ENCODE assay signal across 9 mouse cellular contexts in the genomic region with DNA sequence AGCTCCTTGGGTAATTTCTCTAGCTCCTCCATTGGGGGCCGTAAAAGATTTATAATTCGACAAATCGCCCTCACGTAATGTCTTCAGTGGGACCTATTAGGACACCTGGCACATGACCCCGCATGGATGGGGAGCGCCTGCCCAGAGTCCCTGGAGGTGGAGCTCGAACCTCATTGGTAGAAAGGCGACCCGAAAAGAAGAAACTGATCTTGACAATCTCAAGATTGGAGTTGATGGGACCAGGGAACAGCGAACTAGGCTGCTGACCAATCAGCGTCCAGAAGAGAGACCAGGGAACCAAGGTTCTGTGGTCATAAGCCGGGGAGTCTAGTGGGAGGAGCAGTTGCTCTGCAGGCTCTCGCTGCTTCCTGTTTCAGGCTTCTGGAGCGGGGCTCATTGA.
DNase-seq lines count a peak whose midpoint lies in the region; ATAC-seq lines count a peak whose summit lies in the region.
"Had no signal": no experiment of that assay in that cellular context is flagged by ENCODE, and none has a peak within 500 bp of the region (broad histone marks: within the 10 kb centered on the region; RNA-seq: fewer than 3 reads in every experiment).

No protein-coding gene starts in this region.

- peak; percentile 1 to 4 for DNase-seq in heart, postnatal 10 days
- DNase-seq in heart, postnatal 36 days, result no peak
- DNase-seq in ovary, adult 18-20 months (ENCODE audit: low spot score), result peak; percentile 1
- DNase-seq in ovary, postnatal 14 days (ENCODE audit: low spot score), result no peak
- DNase-seq in layer of hippocampus, adult 11-12 months (ENCODE audit: low spot score), result no peak
- DNase-seq: heart, adult 11 months; lung, embryonic 14.5 days had no signal

- peak; percentile 55 for ATAC-seq in granulocyte monocyte progenitor cell, adult 5-6 weeks (replicated peaks; ENCODE audit: poor library complexity, severe bottlenecking)
- ATAC-seq in megakaryocyte, adult 5-6 weeks (ENCODE audit: poor library complexity, severe bottlenecking), result peak; percentile 68

- intact Hi-C loops in heart, postnatal 10 days (cut with DNase I), result no loop called here
- intact Hi-C loops in heart, postnatal 36 days (cut with DNase I), result no loop called here

Comparison
In these comparisons a context has a peak if more than half of its experiments do, and no peak if none do; other contexts are left out.
1. DNase-seq: peak in heart, postnatal 10 days (2 of 2) and ovary, adult 18-20 months (single experiment); none in heart, postnatal 36 days (0 of 2), ovary, postnatal 14 days (single experiment) and layer of hippocampus, adult 11-12 months (single experiment).